Mouse (Mus musculus): ENCODE measurements around the gene Grm8. TPM values are rescaled to one million over a fixed set of nuclear protein-coding genes. Genes with fewer than 3 reads are reported as not detected.

The Grm8 gene
- total RNA-seq, 2 experiments from 2014 or later: 1.7 to 2.0 TPM

DNA sequence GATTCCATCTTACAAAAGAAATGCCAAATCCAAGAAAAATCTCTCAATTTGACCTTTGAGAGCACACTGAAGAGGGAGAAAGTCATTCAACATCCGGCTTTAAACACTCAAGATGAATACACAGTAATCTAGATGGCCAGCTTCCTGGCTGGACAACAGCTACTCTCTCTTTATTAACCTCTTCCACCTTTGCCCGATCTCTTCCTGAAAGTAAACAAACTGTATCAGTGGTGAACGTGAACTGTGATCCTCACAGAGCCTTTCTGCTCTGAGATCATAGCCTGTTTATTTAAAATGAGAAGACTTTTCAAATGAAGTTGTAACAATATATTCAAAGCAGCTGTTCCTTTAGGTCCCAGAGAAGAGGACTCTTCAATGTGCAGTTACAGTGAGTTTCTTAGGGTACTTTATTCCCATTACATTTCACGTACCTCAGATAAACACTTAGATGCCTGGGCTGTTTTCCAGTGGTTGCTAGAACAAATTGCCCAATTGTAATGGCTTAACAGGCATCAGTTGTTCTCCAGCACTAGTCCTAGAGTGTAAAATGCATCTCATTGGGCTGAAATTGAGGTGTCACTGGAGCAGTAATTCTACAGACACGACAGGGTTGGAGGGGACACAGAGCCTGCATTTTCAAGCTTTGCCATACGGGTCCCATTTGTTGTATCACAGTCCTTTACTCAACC lies 473.1 kb downstream of the Grm8 start:
- DNase-seq (ENCODE audit: low spot score in 2 of 2): no peak

DNA sequence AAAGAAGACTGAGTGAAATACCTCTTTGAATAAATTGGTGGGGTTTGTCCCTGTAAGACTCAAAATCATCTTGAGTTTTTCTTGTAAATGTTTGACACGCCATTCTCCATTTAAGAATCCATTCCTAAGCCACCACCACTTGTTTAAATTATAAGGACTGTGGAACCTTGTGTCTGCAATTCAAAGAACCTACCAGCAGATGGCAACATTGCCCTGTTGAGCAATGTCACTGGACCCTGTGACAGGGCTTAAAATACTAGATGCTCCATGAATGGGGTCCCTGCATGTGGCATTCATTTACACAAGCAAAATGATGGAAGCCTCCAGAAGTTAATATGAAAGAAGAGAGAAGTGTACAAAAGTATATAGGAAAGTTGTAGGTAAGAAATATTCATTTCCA lies 477.5 kb downstream of the Grm8 start:
- DNase-seq (ENCODE audit: low spot score in 2 of 2): no peak

DNA sequence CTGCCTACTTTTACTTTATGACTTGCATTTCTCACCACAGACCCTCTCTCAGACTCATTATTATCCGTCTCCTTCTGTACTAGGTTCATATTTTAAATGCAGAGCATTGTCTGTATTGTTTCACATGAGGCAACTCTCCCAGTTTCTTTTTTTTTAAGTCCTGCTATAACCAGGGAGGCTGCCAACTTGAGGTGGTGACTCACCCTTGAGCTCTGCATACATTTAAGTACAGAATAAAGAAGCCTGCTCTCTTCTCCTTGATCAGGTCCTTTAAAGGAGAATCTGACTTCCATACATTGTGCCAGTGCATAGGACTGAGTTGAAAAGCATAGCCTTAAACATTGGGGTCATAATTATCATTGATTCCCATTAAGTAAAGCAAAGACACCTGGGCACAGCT lies 488.5 kb downstream of the Grm8 start:
- DNase-seq (ENCODE audit: low spot score in 2 of 2): no peak

DNA sequence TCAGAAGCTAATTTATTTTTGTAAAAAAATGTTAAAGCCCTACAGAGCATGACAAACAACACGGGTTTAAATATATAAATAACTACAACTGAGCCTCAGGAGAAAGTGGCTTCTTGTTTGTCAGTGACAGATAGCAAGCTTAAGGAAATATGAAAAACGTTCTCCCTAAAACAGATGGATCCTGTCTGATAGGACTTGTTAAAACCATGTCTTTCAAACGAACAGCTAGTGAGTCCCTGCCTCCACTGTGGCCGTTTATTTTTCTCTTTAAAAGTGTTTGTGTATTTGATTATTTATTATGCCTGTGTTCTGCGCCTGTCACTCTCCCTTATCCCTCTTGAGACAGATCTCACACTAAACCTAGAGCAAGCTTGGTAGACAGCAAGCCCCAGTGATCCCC lies 489.9 kb downstream of the Grm8 start:
- DNase-seq (ENCODE audit: low spot score in 2 of 2): no peak

DNA sequence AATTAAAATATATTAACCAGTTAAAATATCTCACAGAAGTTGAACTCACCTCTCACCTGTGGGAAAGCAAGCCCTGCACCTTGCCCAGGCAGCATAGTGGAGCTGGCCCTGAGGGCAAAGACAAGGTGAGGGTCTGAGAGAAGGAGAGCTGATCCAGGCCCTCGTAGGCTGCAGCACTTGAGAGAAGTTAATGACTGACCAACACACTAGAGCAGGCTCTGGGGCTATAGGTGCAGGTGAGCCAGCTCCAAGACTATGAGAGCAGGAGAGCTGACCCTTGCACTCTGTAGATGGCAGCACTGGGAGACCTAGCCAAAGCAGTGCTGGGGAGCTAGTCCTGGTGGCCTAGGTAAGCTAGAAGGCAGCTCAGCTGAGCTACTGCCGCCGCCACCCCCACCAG lies 499.1 kb downstream of the Grm8 start:
- no peak for DNase-seq (ENCODE audit: low spot score in 2 of 2)

DNA sequence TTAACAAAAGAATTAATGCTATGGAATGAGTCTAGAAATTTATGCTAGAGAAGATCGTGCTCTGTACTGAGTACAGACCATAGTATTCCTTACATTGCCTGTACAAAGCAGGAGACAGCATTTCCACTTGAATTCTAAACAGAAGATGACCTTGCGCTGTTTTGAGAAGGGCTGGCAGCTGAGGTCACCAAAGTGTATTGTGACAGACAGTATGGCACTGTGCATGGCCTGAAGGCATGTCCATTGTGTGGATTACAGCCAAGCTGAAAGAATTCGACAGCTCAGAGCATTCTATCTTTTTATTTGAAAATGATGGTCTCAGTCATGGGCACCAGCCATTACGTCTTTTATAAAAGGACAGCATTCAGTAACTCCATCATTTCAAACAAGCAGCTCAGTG lies 517.5 kb downstream of the Grm8 start:
- DNase-seq (ENCODE audit: low spot score in 2 of 2): no peak

DNA sequence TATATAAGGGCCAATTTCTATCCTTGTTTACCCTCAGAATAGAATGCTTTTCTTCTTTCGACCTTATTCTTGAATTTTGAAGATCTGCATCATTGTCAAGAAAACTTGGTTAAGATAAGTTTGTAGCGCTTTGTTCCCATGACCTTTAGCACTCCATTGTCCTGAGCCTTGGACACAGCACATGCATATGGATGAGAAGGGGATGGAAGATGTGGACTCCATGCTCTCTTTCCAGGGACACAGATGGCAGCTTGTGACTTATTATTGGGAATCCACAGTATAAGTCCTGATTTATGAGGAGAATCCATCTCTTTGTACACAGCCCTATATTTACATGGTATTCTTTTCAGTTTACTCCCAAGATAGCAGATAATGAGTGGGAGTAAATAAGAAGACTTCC lies 554.5 kb downstream of the Grm8 start:
- DNase-seq (ENCODE audit: low spot score in 2 of 2): no peak

DNA sequence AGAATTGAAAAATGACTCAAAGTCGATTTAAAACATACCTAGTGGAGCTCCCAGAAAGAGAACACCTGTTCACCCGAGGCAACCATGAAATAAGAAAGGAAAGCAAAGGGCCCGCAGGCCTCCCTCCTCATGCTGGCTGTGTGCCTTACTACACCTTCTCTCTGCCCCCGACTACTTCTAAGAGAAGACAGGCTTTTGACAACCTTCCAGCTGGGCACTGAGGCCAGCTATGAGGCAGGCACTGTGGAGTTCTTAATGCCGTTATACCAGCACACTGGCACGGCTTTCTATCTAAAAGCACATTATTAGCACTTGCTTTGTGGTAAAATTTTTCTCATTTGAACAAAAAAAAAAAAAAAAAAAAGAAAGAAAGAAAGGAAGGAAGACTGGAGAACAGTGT lies 589.5 kb downstream of the Grm8 start:
- no peak for DNase-seq (ENCODE audit: low spot score in 2 of 2)

DNA sequence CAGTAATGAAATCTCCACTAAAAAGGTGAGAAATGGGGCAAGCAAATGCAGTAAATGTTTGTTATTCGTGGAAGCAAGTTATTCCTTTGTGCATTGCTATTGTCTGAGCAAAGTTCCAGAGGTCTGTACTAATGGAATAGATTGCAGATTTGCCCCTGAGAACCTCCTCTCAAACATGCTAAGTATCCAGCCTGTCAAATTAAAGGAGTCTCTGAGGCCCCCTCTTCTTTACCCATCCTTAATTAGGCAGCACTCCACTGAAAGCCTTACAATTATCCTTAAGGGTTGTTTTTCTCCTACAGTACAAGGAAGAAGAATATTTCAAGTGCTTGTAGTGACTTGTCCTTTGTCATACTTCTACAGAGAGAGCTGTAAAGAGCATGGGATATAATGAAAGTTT lies 617.4 kb downstream of the Grm8 start:
- DNase-seq (ENCODE audit: low spot score in 2 of 2): no peak

DNA sequence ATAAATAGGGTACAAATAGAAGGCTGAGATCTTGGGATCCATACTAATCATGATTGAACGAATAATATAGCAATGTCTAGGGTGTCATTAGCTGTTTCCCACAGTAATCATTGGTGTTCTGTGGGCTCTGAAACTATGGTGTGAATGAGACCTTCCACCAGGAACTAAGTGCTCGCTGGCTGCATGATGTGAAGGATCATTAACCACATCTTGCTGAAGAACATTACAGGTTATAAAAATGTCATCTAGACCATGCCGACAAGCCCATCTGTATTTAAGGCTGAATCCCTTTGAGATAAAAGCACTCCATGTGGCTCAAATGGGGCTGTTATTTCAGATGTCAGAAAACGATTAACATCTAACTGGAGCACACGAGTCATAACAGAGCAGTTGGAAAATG lies 674.0 kb downstream of the Grm8 start:
- no peak for DNase-seq (ENCODE audit: low spot score in 2 of 2)

DNA sequence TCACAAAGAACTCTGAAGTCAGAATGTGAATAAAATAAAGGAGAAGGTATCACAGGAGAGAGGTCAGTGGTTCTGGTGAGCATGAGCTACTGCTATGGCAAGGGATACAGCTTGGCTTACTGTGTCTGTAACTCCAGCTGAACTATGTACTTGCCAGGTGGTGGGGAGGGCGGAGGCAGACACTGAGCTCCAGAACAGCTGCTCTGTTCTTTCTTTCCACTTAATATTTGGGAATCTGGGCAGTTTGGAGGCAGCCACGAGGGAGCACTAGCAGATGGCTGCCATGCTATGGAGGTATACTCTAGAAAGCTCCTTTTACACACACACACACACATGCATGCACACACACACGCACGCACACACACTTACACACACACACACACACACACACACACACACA lies 726.5 kb downstream of the Grm8 start:
- DNase-seq (ENCODE audit: low spot score in 2 of 2): no peak

DNA sequence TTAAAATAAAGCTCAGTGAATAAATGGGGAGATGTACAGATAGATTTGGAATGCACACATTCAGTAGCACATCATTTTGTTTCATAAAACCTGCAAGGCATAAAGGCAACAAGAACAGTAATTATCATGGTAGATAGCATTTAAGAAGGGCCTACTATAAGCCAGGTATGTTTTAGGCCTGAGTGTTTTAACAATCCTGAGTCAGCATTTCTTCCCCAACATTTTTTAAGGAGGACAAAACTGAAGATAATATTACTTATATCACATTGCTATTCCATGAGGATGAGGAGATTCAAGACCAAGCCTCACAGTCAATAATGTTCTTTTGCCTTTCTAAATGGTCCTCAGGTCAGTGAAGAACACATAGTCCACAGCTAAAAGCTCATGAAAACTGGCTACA lies 762.6 kb downstream of the Grm8 start:
- no peak for DNase-seq (ENCODE audit: low spot score in 2 of 2)

DNA sequence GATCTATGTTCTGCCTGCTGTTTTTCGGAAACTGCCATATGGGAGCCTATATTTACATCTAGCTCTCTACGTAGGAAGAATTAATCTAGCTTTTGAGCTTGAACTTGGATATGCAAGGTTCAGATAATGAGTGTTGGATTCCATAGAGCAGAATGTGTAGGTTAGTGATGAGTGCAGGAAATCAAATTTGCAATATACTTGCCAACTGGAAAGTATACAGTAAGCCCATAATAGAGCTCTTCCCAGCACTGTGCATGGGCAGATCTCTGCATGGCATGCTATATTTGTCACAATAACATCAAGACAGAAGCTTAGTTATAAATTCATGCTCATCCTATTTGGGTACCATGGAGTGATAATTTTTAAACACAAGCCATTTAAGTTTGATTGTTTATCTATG lies 763.9 kb downstream of the Grm8 start:
- DNase-seq (ENCODE audit: low spot score in 2 of 2): no peak

DNA sequence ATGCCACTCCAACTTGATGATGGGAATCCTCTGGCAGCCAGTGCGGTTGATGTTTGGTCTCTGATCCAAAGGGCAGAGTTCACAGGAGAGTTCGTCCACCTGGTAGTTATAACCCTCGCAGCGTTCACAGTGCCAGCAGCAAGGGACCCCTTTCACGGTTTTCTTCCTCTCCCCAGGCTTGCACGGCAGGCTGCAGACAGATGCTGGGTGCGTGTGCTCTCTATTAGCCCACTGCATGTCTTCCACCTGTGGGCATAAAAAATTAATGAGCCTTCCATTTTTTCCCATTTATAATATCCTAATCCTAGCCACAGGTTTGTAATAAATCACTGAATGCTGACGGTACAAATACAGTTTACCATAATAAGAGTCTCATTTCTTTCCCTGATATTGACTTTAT lies 771.2 kb downstream of the Grm8 start:
- DNase-seq (ENCODE audit: low spot score in 2 of 2): no peak

DNA sequence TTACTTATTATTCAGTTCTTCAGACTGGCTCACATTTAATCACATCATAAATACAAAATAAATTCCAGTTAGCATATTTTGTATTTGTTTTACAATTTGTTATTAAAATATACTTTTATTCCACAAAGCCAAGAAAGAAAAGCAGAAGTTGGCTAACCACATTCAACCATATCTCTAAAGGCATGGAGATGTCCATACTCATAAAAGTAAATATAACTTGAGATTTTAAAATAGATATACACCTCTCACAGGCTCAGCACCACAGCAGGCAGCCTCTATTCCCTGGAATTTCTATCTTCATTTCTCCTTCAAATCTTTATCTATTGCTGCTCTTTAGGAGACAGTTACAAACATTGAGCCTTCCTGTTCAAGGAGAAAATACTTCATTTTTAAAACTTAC lies 774.5 kb downstream of the Grm8 start:
- no peak for DNase-seq (ENCODE audit: low spot score in 2 of 2)

DNA sequence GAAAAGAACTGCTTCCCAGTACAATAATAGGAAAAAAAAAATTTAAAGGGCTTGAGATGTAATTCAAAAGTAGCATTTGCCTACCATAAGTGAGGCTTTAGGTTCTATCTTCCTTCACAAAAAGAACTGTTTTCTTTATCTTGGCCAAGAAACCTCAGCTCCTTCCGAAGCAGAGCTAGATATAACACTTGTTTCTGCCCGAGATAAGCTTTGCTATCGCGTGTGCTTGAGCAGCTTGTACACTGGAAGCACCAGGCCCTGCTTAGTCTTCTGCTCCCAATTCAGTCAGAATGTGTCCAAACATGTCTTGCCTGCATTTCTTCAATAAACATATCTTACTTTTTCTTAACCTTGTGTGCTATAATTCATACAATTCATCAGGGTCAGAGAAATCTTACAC lies 783.8 kb downstream of the Grm8 start:
- no peak for DNase-seq (ENCODE audit: low spot score in 2 of 2)

DNA sequence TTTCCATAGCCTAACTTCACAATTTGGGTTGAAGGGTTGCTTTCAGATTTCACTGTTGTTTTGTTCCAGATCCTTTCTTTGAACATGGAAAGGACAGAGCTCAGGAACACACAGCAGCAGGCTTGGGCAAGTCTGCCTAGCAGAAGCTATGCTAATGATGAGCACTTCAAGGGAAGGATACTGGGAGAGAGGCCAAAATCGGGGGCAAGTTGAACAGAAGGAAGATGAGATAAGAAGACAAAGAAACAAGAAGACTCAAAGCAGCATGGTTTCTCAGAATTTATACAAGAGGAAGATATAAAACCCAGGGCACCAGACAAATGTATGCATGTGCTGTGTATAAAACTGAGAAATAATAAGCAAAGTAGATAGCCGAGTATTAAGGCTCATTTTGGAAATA lies 786.7 kb downstream of the Grm8 start:
- DNase-seq (ENCODE audit: low spot score in 2 of 2): no peak

DNA sequence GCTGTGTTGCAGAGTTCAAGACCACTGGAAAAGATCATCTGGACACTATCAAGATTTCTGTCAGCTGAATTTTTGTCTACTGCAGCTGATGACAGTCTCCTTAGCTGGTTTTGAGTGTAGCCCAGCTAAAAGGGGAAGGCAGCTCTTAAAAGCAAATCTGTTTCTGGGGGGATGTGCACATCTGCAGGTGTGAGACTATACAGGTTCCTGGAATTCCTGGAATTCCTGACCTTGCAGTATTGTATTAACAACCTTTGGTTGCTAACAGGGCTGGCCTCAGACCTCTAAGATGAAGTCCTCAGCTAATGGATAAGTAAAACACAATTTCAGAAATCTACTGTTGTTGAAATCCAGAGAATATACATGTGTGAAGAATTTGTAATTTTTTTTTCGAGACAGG lies 788.7 kb downstream of the Grm8 start:
- DNase-seq (ENCODE audit: low spot score in 2 of 2): no peak

DNA sequence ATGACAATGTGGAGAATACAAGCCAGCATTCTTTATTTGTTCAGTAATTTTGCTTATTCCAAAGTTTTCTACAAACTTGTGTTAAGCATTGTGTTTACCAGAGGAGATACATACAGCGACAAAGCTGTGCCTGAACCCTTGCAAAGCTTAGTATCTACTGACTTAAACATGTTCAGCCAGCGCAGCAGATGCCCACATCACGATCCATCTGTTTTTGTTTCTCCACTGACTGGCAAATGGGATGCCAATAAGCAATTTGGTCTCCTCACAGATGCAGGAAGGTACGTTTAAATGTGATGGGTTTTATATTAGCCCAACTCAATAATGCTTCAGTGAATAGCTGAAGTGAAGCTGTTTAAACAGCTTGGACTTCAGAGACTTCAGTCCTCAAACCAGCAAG lies 794.8 kb downstream of the Grm8 start:
- DNase-seq (ENCODE audit: low spot score in 2 of 2): no peak

DNA sequence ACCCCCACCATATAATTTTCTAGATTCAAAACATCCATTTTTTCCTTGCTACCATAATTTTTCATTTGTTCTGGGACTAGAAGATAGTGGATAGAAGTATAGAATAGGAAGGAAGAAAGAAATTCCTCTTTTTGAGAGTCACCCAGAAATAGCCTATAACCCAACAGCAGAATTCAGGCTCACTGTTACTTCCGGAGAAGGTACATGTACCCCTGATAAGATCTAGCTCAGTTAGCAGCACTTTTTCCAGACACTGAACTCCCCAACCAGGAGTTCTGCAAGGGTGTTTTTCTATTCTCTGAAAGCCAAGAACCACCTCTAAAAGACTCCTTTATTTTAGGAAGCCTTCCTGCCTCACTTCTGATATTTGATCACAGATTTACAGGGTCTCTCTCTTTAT lies 816.4 kb downstream of the Grm8 start:
- DNase-seq (ENCODE audit: low spot score in 2 of 2): no peak

DNA sequence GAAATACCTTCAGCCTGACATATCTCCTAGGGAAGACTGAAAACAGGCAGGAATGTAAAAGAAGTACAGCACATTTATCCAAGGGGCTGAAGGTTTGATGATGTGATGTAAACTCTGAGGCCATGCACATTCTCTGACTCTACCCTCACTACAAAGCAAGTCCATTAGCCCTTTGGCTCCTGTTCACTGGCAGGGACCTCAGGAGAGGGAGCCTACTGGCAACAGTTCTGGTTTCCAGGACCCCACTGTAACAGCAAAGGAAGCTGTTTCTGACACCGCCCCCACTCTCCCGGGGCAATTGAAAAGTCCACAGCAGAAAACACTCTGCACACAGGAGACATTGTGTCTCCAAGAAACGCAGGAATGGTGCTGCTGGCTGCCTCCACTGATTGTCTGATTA lies 817.6 kb downstream of the Grm8 start:
- DNase-seq (ENCODE audit: low spot score in 2 of 2): no peak

DNA sequence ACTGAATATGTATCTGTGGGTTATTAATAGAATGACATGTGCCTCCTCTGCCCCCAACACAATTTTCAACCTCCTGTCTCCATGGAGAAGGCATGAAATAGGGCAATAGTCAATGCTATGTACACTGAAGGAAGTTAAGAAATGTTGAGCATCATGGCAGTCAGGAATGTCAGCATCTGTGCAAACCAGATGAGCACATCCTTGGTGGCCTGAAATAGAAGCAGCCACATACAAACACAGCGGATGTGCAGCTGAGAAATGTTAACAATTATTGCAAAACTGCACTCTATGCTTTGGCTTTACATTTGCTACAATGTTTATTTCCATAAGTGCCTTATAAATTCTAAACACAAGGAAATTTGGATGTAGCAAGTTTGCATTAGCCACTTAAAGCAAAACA lies 819.0 kb downstream of the Grm8 start:
- no peak for DNase-seq (ENCODE audit: low spot score in 2 of 2)

DNA sequence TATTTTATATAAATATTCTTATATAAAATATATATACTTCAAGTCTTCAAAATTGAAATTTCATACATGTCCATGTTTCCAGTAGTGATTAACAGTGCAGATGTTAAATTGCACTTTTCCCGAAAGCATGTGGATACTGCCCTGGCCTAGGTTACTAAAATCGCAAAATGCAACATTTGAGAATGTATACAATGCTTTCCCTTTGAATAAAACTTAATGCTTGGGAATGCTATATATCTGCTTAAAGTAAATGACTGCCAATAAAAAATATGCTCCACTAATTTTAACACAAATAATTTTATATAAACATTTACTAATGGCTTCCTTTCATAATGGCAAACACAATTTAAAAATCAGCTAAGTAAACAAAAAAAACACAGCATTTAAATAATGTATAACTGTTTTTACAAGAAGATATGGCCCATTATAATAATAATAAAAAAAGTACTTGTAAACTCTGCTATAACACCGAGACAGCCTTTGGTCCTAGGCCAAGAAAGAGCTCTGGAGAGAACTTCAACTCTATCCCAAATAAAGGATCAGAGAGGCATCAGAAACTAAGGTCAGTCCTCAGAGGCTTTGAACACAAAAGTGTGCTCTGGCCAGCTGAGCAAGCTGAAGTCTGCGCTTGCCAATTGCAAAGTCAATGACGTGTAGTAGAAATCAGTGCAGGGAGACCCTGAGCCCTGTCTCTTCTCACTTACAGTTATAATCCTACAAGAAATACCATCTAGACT lies 820.5 kb downstream of the Grm8 start:
- DNase-seq (ENCODE audit: low spot score in 2 of 2): no peak

Data from adrenal gland, postnatal 4 days (tissue).